Mouse (Mus musculus) erythroblast, embryonic 14.5 days (primary cell): Measurements from ENCODE around the gene 4933402J07Rik.

ENCODE experiments used
- GATA1 ChIP-seq: IDR thresholded peaks from 2 replicates; pipeline ENCODE4 v1.6.1; 2012; ENCODE audit warnings: low read length, inconsistent platforms, mixed read lengths
- TAL1 ChIP-seq: IDR thresholded peaks from 3 replicates; pipeline ENCODE4 v1.6.1; 2012; ENCODE audit warnings: low read length, inconsistent platforms, mixed read lengths

GRCm38 (mm10) chr8:87594272-87594671 is 30.6 kb downstream of the 4933402J07Rik start:
- no peak for TF ChIP-seq TAL1
- TF ChIP-seq GATA1 = no peak
